Mouse (Mus musculus) limb, embryonic 10.5 days (tissue): ENCODE results near the gene Fgfr2. TPM values are rescaled to one million over a fixed set of nuclear protein-coding genes. Genes with fewer than 3 reads are reported as not detected.
A peak's percentile ranks its signal among the peaks of the same experiment; 100 is the strongest.

Experiments
- DNase-seq: peaks from one replicate; pipeline ENCODE4 v3.0.0-alpha.2; 2017; ENCODE audit warnings: low spot score
- H3K27ac ChIP-seq: fragments of 300-500 bp; sonication (generic); 2 replicates; pipeline ENCODE4 v1.5.1; 2016; ENCODE audit warnings: mild to moderate bottlenecking
- H3K27me3 ChIP-seq: fragments of 300-500 bp; sonication (generic); 2 replicates; pipeline ENCODE4 v1.6.1; 2016; ENCODE audit warnings: low read depth, mild to moderate bottlenecking; ENCODE audit not compliant: poor library complexity, severe bottlenecking
- H3K36me3 ChIP-seq: fragments of 300-500 bp; sonication (generic); 2 replicates; pipeline ENCODE4 v1.6.1; 2016; ENCODE audit warnings: mild to moderate bottlenecking, moderate library complexity
- H3K4me1 ChIP-seq: fragments of 300-500 bp; sonication (generic); 2 replicates; pipeline ENCODE4 v1.6.1; 2016
- H3K4me3 ChIP-seq: fragments of 300-500 bp; sonication (generic); 2 replicates; pipeline ENCODE4 v1.5.1; 2016; ENCODE audit warnings: mild to moderate bottlenecking, moderate library complexity
- H3K9me3 ChIP-seq: fragments of 300-500 bp; sonication (generic); replicated peaks from 2 replicates; pipeline ENCODE4 v1.6.1; 2016; ENCODE audit warnings: mild to moderate bottlenecking
- WGBS: fragments of 180-500 bp; shearing (Covaris S2); methylation state at CpG from one replicate; pipeline ENCODE4 v1.1.7; 2016; 5-methylcytosine and 5-hydroxymethylcytosine counted together
- polyA plus RNA-seq: library from polyadenylated mRNA; unstranded; fragments of >200 nt; fragmentation: Nextera tagmentation; extraction: Ambion mirVana; gene quantifications from 2 replicates; pipeline ENCODE4 v1.2.1, GENCODE M21; 2016

The Fgfr2 gene
- polyA plus RNA-seq = 47.7 and 64.4 TPM in 2 replicates

DNA sequence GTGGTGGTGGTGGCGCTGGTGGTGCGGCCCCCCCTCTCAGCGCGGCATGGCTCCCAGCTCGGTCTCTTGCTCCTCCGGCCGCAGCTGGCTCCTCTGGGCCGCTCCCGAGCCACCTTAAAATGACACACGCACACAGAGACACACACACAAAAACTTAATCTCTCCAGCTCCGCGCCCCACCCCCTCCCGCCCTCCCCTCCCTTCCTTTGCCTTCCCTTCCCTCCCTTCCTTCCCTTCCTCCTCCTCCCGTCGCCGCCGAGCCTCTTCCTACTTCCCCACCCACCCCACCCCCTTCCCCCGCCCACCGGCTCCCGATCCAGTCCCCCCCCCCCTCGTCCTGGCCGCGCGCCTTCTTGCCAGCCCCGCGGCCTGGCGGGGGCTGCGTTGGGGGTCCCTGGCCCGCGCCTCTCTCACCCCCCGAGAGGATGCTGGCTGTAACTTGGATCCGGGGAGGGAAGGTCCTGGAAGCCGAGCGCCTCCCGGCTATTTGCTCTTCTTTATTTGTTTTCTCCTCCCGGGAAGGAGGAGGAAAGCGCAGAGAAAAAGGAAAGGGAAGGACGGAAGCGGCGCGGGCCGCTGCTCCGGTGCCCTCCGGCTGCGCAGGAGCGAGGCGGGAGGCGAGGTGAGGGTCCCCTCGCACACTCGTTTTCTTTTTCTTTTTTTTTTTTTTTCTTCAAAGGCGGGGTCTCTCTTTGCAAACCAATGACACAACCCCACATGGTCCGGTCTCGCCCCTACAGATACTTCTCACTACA, at the start of gene Fgfr2:
Gene Fgfr2, minus strand, starts transcription at position 107 of the 755 bp plus-strand sequence.
- Histone ChIP-seq H3K4me1 (peaks cover 41% of the 10 kb centered on the region), H3K27ac (peak within 1 kb of the TSS; percentile 100), H3K4me3 (peak within 1 kb of the TSS; percentile 99), H3K27me3 (peaks cover 7% of the 10 kb centered on the region; the same call in 1 of the 2 replicates), H3K36me3 (no peaks in the 10 kb centered on the region), H3K9me3 (no peaks in the 10 kb centered on the region)
- DNase-seq = peak; percentile 87
- under 1% methylated on average over 44 of the region's 53 CpGs for WGBS

DNA sequence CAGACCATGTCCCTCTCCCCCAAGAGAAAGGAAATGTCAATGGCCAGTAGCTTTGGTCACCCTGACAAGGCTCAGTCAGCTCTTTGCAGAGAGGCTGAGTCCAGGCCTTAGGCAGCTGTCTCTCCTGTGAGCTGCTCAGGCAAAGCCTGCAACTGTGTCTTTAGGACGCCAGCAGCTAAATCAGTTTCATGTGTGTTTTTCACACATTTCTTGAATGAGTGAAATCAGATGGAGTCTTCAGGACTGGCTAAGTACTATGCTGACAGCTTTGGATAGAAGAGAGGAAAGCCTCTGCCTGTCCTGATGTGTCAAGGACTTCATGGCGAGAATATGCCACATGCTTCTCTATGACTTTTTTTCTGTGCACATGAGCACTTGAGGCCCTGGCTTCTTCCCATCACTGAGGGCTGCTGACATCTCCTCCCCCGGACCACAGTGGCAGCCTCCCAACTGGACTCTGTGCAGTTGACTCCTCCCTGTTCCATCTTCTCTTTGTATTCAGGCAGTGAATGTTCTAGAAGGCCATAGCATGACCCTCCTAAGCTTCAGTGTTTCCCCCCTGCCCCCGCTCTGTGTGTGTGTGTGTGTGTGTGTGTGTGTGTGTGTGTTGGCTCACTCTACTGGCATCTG, 48.4 kb upstream of the Fgfr2 start:
- 86% methylated on average over 4 of the region's 4 CpGs for WGBS
- Histone ChIP-seq H3K9me3 (no peaks in the 10 kb centered on the region), H3K4me1 (peaks cover 9% of the 10 kb centered on the region), H3K4me3 (no peak overlapping the region), H3K27ac (no peak overlapping the region), H3K27me3 (no peaks in the 10 kb centered on the region), H3K36me3 (no peaks in the 10 kb centered on the region)
- DNase-seq = no peak

DNA sequence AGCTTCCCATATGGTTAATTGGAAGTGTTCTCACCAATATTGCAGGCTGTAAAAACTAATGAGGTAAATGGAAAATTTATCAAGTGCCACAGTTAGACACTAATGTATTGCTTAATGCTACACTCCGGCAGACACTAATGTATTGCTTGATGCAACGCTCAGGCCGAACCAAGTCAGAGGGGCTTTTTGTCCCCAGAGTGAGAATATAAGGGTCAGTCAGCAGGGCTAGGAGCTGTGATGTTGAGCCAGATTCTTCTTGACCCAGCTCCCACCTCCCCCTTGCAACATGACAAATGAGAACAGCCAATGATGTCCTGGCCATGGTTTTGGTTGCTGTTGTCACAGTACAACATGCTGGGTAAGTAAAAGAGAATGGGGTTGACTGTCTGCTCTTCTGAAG, 45.8 kb upstream of the Fgfr2 start:
- WGBS = 91% methylated on average over 3 of the region's 3 CpGs
- H3K4me1 ChIP-seq = peaks cover 6% of the 10 kb centered on the region; the same call in 1 of the 2 replicates
- no peaks in the 10 kb centered on the region for H3K27me3 ChIP-seq

DNA sequence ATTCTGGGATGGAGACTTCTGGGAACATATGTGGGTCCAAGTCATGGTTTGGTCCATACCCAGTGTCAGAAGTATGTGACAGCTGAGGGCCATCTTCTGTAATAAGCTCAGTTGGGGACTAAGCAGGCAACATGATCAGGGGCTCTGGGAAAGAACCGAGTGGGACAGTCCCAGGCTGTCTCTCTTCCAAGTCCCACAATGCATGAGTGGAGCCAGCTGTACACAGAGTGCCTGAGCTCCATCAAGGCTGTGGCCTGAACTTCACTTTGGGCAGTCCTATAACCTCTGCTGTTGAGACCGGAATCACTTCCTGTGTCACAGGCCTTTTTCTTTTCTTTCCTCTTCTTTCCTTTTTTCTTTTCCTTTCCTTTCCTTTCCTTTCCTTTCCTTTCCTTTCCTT, 44.8 kb upstream of the Fgfr2 start:
- DNase-seq = no peak
- H3K4me3 ChIP-seq = no peak overlapping the region
- WGBS = 96% methylated on average over 2 of the region's 2 CpGs
- H3K4me1 ChIP-seq = peaks cover 6% of the 10 kb centered on the region; the same call in 1 of the 2 replicates
- no peak overlapping the region for H3K27ac ChIP-seq
- no peaks in the 10 kb centered on the region for H3K36me3 ChIP-seq
- H3K9me3 ChIP-seq = no peaks in the 10 kb centered on the region
- no peaks in the 10 kb centered on the region for H3K27me3 ChIP-seq

More for the DNA sequence above, 45.8 kb upstream of the Fgfr2 start:
- no peaks in the 10 kb centered on the region for H3K36me3 ChIP-seq
- H3K4me3 ChIP-seq = no peak overlapping the region
- no peak overlapping the region for H3K27ac ChIP-seq
- no peaks in the 10 kb centered on the region for H3K9me3 ChIP-seq
- no peak for DNase-seq

DNA sequence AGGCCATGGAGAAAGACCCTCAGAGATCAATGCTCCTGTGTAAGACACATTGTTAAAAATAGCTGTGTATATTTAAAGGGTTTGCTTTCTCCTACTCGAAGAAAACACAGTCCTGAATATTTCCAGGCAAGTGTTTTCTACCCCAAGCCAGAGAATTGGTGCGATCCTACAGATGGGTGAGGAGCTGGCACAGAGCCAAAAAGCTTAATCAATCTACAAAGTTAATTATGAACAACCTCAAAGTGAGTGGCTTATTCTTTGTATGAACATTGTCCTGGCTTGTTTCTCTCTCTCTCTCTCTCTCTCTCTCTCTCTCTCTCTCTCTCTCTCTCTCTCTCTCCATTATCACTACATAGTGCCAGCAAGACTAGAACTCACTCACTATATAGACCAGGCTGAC, 41.6 kb upstream of the Fgfr2 start:
- Histone ChIP-seq H3K4me1 (peaks cover 13% of the 10 kb centered on the region), H3K9me3 (no peaks in the 10 kb centered on the region), H3K27ac (no peak overlapping the region), H3K36me3 (no peaks in the 10 kb centered on the region), H3K4me3 (no peak overlapping the region), H3K27me3 (no peaks in the 10 kb centered on the region)
- 86% methylated on average over 2 of the region's 2 CpGs for WGBS
- no peak for DNase-seq

DNA sequence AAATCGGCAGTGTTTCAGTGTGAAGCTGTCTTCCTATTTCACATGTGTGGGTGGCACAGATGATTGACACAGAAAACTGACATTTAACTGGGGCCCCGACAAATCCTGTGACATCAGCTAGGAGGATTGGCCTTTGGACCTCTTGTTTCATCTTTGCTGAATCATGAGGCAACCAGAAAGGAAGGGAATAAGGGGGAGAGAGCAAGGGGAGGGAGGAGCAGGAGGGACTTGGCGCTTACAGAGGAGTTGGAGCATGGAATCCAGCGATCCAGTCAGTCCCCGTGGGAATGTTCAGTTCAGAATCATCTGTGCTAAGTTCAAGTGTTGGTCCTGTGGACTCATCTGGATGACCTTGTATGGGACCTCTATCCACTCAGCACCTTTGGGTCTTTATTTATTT, 39.9 kb upstream of the Fgfr2 start:
- Histone ChIP-seq H3K4me3 (no peak overlapping the region), H3K27me3 (no peaks in the 10 kb centered on the region), H3K36me3 (no peaks in the 10 kb centered on the region), H3K4me1 (peaks cover 16% of the 10 kb centered on the region), H3K9me3 (no peaks in the 10 kb centered on the region), H3K27ac (no peak overlapping the region)
- WGBS = 85% methylated on average over 5 of the region's 5 CpGs
- DNase-seq = no peak

DNA sequence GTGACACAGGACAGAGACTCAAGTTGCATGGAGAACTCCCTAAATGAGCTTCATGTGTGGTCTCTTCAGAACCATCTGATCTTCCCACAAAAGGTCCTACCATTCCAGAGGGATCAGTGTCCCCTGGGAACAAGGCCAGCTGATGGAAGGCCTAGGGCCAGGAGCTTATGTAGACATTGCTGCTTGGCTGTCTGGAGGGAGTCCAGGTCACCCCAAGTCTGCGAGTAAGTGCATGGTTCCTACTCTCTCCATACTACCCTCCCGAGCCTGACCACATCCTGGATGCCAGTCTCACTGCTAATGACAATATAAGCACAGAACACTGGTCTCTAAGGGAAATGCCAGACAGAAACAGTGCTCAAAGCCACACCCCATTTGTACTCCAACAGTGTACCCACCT, 39.0 kb upstream of the Fgfr2 start:
- Histone ChIP-seq H3K4me1 (peaks cover 17% of the 10 kb centered on the region), H3K36me3 (no peaks in the 10 kb centered on the region), H3K27ac (peak overlapping the region; percentile 20; the same call in 1 of the 2 replicates), H3K9me3 (no peaks in the 10 kb centered on the region), H3K27me3 (no peaks in the 10 kb centered on the region), H3K4me3 (no peak overlapping the region)
- 72% methylated on average over 2 of the region's 2 CpGs for WGBS
- DNase-seq = no peak

DNA sequence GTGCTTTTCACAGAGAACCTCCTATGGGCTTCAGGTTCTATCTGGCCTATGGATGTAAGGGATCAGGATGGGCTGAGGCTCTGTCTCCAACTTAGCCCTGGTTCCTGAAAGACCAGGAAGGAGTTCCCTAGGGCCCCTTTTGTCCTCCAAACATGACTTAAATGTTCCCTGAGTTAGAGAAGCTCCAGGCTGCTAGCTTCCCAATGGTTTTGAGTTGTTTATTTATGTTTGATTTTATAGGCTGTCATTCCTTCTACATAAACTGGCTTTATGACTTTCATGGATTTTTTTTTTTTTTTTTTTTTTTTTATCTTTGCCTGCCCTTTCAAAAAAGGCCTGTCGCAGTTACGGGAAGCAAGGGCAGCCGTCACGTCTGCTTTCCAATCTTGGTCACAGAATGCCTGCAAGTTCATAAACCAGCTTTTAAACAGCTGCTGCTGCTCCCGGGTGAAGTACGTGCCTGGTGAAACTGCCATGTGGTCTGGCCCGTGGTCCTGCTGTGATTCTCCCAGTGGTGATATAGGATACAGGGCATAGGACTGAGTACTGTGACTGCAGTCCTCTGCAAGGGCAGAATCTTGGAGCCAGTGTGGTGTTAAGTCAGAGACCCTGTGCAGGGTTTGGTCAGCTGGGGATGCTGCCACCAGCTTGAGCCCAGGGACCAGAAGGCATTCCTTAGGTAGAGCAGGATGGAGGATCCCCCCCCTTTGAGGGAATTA, 38.4 kb upstream of the Fgfr2 start:
- Histone ChIP-seq H3K36me3 (no peaks in the 10 kb centered on the region), H3K4me1 (peaks cover 17% of the 10 kb centered on the region), H3K9me3 (no peaks in the 10 kb centered on the region), H3K4me3 (no peak overlapping the region), H3K27me3 (no peaks in the 10 kb centered on the region), H3K27ac (peak overlapping the region; percentile 20; the same call in 1 of the 2 replicates)
- WGBS = 51% methylated on average over 7 of the region's 7 CpGs
- no peak for DNase-seq

DNA sequence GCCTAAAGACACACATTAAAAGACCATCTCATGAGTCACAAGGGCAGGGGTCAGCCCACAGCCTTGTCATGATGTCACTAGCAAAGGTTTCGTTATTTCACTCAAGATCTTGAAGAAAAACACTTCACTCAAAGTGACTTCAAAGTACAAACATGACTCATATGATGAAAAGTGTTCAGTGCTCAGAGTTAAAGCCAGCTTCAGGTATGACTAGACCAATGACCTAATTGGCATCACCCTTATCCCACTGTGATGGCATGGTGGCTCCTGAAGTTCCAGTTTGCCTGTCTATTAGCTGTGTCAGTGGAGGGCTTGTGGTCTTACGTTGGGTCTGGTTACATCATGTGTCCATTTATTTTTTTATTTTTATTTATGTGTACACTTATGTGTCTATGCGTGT, 36.4 kb upstream of the Fgfr2 start:
- Histone ChIP-seq H3K9me3 (no peaks in the 10 kb centered on the region), H3K4me1 (peaks cover 31% of the 10 kb centered on the region), H3K36me3 (no peaks in the 10 kb centered on the region), H3K4me3 (no peak overlapping the region), H3K27ac (no peak overlapping the region), H3K27me3 (no peaks in the 10 kb centered on the region)
- DNase-seq = no peak
- 90% methylated on average over 3 of the region's 3 CpGs for WGBS

DNA sequence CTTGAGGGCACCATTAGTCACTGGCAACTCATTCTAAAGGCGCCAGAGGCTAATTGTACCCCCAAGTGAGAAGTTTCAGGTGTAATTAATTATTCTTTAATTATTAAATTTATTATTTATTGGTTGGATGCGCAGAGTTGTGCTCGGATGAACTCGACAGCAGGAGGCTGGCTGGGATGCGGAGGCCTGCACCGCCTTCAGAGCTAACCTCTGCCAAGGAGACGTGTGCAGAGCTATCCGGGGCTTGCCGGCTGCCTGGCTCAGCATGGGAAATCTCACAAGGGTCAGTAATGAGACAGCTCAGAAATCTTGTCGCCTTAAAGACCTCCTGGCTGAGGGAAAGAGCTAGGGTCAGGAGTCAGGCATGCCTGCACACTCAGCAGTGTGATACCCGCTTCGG, 32.5 kb upstream of the Fgfr2 start:
- DNase-seq = no peak
- peaks cover 18% of the 10 kb centered on the region for H3K4me1 ChIP-seq
- 74% methylated on average over 12 of the region's 12 CpGs for WGBS
- H3K9me3 ChIP-seq = no peaks in the 10 kb centered on the region
- H3K36me3 ChIP-seq = no peaks in the 10 kb centered on the region
- H3K4me3 ChIP-seq = no peak overlapping the region
- no peak overlapping the region for H3K27ac ChIP-seq
- no peaks in the 10 kb centered on the region for H3K27me3 ChIP-seq

DNA sequence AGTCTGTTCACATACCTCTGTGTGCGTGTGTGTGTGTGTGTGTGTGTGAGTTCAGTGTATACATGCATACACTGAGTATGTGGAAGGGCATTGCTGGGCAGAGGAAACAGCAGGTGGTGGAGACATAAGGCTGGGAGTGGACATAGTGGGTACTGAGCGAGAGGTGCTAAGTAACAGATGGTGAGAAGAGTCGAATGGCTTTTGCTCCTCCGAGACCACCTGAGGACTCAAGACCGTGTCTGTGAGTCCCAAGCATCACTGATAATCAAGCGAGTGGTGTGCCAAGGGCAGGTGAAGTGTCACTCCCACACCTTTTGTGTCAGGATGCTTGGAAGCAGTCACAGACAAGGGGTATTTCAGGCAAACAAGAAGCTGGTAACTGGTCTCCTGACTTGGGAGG, 31.7 kb upstream of the Fgfr2 start:
- DNase-seq = no peak
- Histone ChIP-seq H3K36me3 (no peaks in the 10 kb centered on the region), H3K4me1 (peaks cover 18% of the 10 kb centered on the region), H3K9me3 (no peaks in the 10 kb centered on the region), H3K27ac (0 out of 2 replicates have a peak overlapping the region, but pooled peaks have one; percentile 26), H3K27me3 (no peaks in the 10 kb centered on the region), H3K4me3 (no peak overlapping the region)
- 76% methylated on average over 6 of the region's 6 CpGs for WGBS

DNA sequence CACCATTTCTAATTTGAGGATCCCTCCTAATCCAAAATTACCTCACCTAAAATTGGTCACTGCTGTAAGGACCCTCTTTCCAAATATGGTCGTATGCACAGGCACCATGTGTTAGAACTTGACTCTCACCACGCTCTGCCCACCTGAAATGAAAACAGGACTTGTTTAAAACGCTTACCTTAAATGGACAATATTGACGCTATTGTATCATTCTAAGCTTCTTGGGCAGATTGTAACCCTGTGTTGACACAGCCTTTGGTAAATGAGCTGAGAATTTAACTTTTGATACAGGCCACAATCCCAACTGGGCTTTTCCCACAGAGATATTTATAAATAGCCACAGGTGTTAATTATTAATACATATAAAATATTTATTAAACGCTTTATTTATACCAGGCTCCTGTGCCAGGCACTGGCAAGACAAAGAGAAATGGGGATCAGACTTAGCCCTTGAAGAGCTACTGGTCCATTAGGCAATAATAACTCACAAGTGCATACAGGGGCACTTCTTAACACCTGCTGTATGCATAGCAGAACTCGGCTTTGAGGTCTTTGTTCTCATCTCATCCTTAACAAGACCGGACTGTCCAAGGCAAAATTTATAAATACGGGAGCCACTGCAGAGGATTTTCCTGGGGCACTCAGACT, 16.7 kb upstream of the Fgfr2 start:
- H3K9me3 ChIP-seq = no peaks in the 10 kb centered on the region
- no peaks in the 10 kb centered on the region for H3K4me1 ChIP-seq
- no peak for DNase-seq
- 92% methylated on average over 8 of the region's 8 CpGs for WGBS
- no peaks in the 10 kb centered on the region for H3K27me3 ChIP-seq
- no peak overlapping the region for H3K4me3 ChIP-seq
- no peaks in the 10 kb centered on the region for H3K36me3 ChIP-seq
- H3K27ac ChIP-seq = no peak overlapping the region
